Mouse (Mus musculus): ENCODE results near the gene Fam20a.

- TF ChIP-seq CTCF (IDR thresholded peaks at IDR 0.05; ENCODE audit: low read depth): no peak
- TF ChIP-seq EP300 (IDR thresholded peaks at IDR 0.05; ENCODE audit: low read depth): no peak
Observed at GRCm38 (mm10) chr11:109675208-109675607, 46.9 kb downstream of the Fam20a start.

Measured in liver, postnatal 0 days (tissue).